Comparison of ENCODE assay signal across 7 mouse cellular contexts in genomic region chr3:57204066-57204723, GRCm38 (mm10).
DNase-seq lines count a peak whose midpoint lies in the region; ATAC-seq lines count a peak whose summit lies in the region.

No protein-coding gene starts in this region.

- H3K9ac ChIP-seq in forebrain, embryonic 15.5 days (replicated peaks): no peak overlapping the region

- WGBS in forebrain, embryonic 15.5 days: 20% methylated on average over 3 of the region's 3 CpGs

- H3K4me2 ChIP-seq in forebrain, embryonic 15.5 days (replicated peaks): no peak overlapping the region

- peak; percentile 66 for ATAC-seq in forebrain, embryonic 15.5 days (replicated peaks)

- DNase-seq in thymus, postnatal 4 days: peak; percentile 6
- DNase-seq in thymus, postnatal 36 days: no peak
- DNase-seq in c-Kit-positive CD71-positive TER-119-negative erythroid progenitor cells, embryonic 14.5 days (ENCODE audit: low read depth): peak; percentile 7
- peak; percentile 49 for DNase-seq in layer of hippocampus, adult 11-12 months (ENCODE audit: low spot score)
- DNase-seq in mesoderm, embryonic 11.5 days (ENCODE audit: low read depth, low spot score): peak; percentile 82
- peak; percentile 2 for DNase-seq in yolk sac, embryonic 10.5 days (ENCODE audit: low spot score)

- H3K9me3 ChIP-seq in forebrain, embryonic 15.5 days: no peaks in the 10 kb centered on the region

- no peak overlapping the region for H3K4me3 ChIP-seq in forebrain, embryonic 15.5 days

- H3K36me3 ChIP-seq in forebrain, embryonic 15.5 days: no peaks in the 10 kb centered on the region

- H3K4me1 ChIP-seq in forebrain, embryonic 15.5 days: no peaks in the 10 kb centered on the region

- no peak overlapping the region for H3K27ac ChIP-seq in forebrain, embryonic 15.5 days (replicated peaks)

- no peaks in the 10 kb centered on the region for H3K27me3 ChIP-seq in forebrain, embryonic 15.5 days

Comparison
In these comparisons a context has a peak if more than half of its experiments do, and no peak if none do; other contexts are left out.
1. DNase-seq: peak in thymus, postnatal 4 days (single experiment), c-Kit-positive CD71-positive TER-119-negative erythroid progenitor cells, embryonic 14.5 days (single experiment), layer of hippocampus, adult 11-12 months (single experiment), mesoderm, embryonic 11.5 days (single experiment) and yolk sac, embryonic 10.5 days (single experiment); none in thymus, postnatal 36 days (0 of 2).